Mouse (Mus musculus) adrenal gland, postnatal 4 days (tissue): ENCODE measurements around the gene Ccdc14. TPM values are rescaled to one million over a fixed set of nuclear protein-coding genes. Genes with fewer than 3 reads are reported as not detected.
"Not testable (repeated sequence)": the region's sequence is repeated elsewhere in the genome, so short reads cannot be mapped to it uniquely, and the experiment has no call there.

Experiments
- DNase-seq, 2 experiments: peaks; one replicate each; pipeline ENCODE4 v3.0.0; 2021 to 2022; ENCODE audit warnings: low spot score in 2 of 2, mixed read lengths in 2 of 2
- total RNA-seq, 2 experiments: library from RNA; stranded (reverse); gene quantifications; 2 replicates each; pipeline ENCODE4 v1.2.3; 2021

Gene Ccdc14
- total RNA-seq, 2 experiments from 2014 or later, result 8.3 to 9.6 TPM

GRCm38 (mm10) chr16:34706487-34706946 is 16.1 kb downstream of the Ccdc14 start:
- DNase-seq, result no peak

- DNase-seq, result no peak
Measured at GRCm38 (mm10) chr16:34711481-34711880, 21.1 kb downstream of the Ccdc14 start.

- DNase-seq, result no peak
Measured at GRCm38 (mm10) chr16:34725156-34725555, 34.7 kb downstream of the Ccdc14 start.

GRCm38 (mm10) chr16:34728610-34729009 is 38.2 kb downstream of the Ccdc14 start:
- not testable (repeated sequence) for DNase-seq

- no peak for DNase-seq
Measured at GRCm38 (mm10) chr16:34729371-34729770, 39.0 kb downstream of the Ccdc14 start.

- no peak for DNase-seq
Measured at GRCm38 (mm10) chr16:34738656-34739233, 48.3 kb downstream of the Ccdc14 start.

- DNase-seq, result no peak
Measured at GRCm38 (mm10) chr16:34742930-34743329, 52.5 kb downstream of the Ccdc14 start.

GRCm38 (mm10) chr16:34745065-34745585 is 54.7 kb downstream of the Ccdc14 start, which contains the start of gene Mylk:
Gene Mylk (plus strand): TSS chr16:34745210.
- DNase-seq, result peak; percentile 63 to 76

- DNase-seq, result no peak
Measured at GRCm38 (mm10) chr16:34748081-34748720, 57.8 kb downstream of the Ccdc14 start.

- no peak for DNase-seq
Measured at GRCm38 (mm10) chr16:34749536-34749935, 59.1 kb downstream of the Ccdc14 start.

GRCm38 (mm10) chr16:34752026-34752425 is 61.6 kb downstream of the Ccdc14 start:
- DNase-seq, result no peak

- DNase-seq, result no peak
Measured at GRCm38 (mm10) chr16:34752977-34753376, 62.6 kb downstream of the Ccdc14 start.

GRCm38 (mm10) chr16:34756991-34757390 is 66.6 kb downstream of the Ccdc14 start:
- no peak for DNase-seq

- no peak for DNase-seq
Measured at GRCm38 (mm10) chr16:34758205-34758604, 67.8 kb downstream of the Ccdc14 start.

GRCm38 (mm10) chr16:34763959-34764591 is 73.7 kb downstream of the Ccdc14 start:
- DNase-seq, result no peak

- no peak for DNase-seq
Measured at GRCm38 (mm10) chr16:34765666-34766065, 75.2 kb downstream of the Ccdc14 start.

- no peak for DNase-seq
Measured at GRCm38 (mm10) chr16:34766193-34766592, 75.8 kb downstream of the Ccdc14 start.

GRCm38 (mm10) chr16:34767443-34767842 is 77.0 kb downstream of the Ccdc14 start:
- no peak for DNase-seq

GRCm38 (mm10) chr16:34768436-34768835 is 78.0 kb downstream of the Ccdc14 start:
- DNase-seq, result no peak

- no peak for DNase-seq
Measured at GRCm38 (mm10) chr16:34770127-34770526, 79.7 kb downstream of the Ccdc14 start.

GRCm38 (mm10) chr16:34772445-34773032 is 82.1 kb downstream of the Ccdc14 start:
- no peak for DNase-seq
